Mouse (Mus musculus): ENCODE data around the gene Cacul1.

DNA sequence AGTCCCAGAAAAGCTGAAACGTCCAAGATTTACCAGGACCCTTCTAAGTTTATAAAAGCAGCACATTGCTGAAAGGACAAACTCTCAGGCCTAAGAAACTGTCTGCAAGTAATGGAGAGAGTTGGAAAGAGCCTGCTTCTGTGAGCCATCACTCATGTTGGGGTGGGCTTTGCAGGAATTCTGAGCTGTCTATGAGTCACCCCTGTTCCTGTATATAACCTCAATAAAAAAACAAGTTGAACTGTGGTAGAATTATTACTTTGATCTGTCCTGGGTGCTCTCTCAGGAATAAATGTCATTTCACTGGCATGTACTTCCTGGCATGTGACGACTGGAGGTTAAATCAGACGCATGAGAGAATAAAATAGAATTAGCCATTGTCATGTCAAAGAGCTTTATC lies 85.1 kb downstream of the Cacul1 start:
- TF ChIP-seq CTCF (IDR thresholded peaks at IDR 0.05; ENCODE audit: insufficient read depth, low read depth, low read length) (no peak), POLR2A (IDR thresholded peaks at IDR 0.05; ENCODE audit: insufficient read depth, low read depth, low read length) (no peak)

Measured in olfactory bulb, adult 2 months (tissue).